Mouse (Mus musculus): ENCODE results near the gene Trpm3.
A peak's percentile ranks its signal among the peaks of the same experiment; 100 is the strongest.

Trpm3 gene

DNA sequence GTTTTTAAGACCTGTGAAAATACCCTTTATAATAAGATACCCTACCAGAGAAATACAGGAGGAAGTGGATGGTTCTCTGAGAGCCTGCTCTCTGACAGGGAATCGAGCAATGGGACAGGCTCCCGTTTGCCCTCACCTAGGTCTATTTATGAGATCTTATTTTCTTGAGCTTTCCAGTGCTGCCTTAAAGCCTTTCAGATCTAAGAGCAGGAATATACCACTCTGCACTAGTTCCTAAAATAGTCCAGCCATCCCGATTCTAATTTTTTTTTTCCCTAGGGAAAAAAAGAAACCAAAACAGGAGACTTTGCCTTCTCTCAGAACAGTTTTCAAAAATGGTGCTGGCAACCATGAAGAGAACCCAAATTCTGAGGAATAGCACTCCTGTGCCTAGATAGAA is 786.4 kb downstream of the Trpm3 start:
- DNase-seq (ENCODE audit: low spot score): no peak

DNA sequence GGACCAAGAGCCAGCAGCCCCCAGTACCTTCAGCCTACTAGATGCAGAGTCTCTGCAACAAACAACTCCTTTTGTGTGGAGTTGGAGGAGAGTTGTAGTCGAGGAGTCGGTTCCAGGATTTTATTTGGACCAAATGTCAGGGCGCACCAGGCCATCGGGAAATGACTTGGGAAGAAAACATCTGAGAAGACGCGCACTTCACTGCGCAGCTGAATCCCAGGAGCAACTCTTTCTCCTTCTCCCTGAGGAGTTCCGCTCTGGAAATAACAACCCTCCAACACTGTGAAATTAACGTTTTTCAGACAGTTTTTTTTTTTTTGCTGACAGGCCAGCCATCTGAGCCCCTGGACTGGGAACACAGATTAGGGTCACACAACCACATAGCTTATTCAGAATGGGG is 787.9 kb downstream of the Trpm3 start:
- DNase-seq (ENCODE audit: low spot score): no peak

DNA sequence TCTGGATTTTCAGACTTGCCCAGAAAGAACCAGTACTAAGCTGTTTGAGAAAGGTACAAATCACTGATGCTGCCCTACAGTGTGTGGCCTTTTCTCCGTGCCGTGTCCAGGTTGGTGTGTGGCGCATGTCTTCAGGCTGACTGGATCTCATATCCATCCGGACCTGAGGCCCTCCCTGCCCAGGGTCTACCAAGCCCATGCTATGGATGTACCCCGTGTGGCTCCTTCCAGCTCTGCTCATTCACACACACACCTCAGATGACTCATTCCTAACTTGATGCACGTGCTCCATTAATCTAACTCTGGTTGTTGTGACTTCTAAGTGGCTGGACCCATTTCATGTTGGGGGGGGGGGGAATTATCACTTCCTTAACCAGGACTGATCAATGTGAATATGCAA is 789.5 kb downstream of the Trpm3 start:
- no peak for DNase-seq (ENCODE audit: low spot score)

DNA sequence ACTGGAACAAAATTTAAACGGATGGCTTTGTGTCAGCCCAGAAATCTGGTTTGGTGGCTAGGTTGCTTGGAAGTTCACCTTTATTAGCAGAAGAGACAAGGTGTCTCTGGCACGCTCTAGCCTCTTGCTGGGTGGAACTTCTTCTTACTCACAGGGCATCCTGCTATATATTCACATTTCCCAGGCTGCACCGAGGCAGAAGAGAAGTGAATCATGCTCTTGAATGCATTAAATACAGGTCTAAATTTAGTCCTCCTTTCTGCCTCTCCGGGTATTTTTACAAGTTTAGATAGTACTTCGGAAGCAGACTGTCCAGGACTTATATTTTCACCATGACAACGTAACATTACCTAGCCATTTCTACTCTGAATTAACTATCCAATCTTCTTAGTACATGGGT is 790.9 kb downstream of the Trpm3 start:
- no peak for DNase-seq (ENCODE audit: low spot score)

DNA sequence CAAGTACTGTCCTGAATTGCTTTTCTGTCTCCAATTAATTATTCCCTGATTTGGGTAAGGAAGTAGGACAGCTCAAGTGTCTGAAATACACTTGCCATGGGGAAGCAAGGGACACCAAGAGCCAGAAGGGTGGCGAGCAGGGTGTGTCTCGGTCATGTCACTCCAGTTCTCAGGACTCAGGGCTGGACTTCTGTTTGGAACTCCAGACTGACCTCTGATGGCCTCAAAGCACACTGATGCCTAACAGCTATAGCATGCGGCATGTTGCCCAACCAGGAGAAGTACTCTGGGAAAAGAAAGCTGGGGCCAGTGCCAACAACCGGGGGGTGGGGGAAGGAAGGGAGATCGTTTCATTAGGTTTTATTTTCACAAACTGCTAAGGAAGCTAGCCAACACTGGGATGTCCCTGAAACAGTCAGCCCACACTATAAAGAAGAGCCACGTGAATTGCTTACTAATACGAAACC is 791.6 kb downstream of the Trpm3 start:
- no peak for DNase-seq (ENCODE audit: low spot score)

DNA sequence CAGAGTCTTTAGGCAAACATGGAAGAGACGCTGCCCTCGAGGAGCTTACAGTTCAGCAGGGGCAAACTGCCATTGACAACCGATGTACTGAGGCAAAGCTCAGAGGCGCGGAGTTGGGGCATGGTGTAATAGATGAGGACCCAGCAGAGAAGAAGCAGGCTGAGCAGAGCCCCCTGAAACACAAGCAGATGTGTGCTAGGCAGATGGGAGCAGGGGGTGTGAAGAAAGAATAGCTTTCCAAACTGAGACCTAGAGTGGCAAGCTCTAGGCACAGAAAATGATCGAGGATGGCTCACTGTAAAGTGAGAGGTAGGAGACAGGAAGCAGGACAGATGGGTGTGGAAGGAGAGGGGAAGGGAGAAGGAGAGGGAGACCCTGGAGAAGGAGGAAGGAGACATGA is 792.2 kb downstream of the Trpm3 start:
- DNase-seq (ENCODE audit: low spot score): no peak

DNA sequence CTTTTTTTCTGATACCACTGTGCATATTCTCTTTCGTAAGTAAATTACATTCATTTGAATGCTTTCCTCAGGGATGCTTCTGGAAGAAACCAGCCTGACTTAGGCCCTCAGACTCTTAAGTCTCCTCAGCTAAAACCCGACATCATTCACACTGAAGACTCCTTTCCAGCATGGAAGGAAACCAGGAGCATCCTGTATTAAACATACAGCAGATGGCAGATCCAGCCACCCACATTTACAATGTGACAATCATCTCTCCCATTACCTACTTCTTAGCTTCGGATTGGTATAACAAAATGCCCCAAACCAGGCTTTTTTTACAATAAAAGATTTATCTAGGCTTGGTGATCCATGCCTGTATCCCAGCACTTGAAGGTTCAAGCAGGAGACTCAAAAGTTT is 796.2 kb downstream of the Trpm3 start:
- no peak for DNase-seq (ENCODE audit: low spot score)

DNA sequence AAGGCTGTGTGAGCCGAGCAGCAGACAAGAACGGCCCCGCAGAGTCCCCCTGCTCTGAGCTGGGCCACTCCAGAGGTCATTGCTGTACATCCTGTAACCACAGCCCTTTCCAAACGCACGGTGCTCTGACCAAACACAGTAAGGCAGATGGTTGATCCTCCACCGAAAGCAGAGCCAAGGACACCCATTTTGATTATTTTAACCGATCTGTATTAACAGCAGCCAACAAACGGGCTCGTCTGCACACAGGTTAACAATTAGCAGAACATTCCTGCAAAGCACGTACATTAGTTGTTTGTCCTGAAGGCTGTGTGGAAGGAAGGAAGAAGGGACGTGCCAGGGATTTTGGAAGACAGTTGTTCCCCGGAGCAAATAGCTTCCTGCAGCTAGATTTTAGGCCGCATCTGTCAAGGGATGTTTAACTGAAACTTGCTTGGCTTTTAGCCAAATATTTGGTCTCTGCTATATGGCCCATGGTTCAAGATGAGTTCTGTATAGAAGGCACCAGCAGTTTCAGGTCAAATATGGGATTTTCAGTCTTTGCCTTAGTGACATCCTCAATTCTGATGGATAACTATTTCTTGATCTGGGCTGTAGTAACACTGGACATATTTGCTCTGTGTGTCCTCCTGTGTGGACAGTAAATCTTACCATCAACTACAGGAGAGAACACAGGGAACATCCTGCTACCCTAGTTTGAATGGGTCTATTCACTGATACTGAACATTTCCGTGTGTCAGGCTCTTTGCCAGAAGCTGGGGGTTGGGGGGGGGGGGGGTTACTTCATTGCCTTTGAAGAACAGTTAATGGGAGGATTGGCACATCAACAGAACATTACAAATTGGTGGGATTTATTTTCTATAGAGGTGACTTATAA is 800.2 kb downstream of the Trpm3 start:
- DNase-seq (ENCODE audit: low spot score): no peak

DNA sequence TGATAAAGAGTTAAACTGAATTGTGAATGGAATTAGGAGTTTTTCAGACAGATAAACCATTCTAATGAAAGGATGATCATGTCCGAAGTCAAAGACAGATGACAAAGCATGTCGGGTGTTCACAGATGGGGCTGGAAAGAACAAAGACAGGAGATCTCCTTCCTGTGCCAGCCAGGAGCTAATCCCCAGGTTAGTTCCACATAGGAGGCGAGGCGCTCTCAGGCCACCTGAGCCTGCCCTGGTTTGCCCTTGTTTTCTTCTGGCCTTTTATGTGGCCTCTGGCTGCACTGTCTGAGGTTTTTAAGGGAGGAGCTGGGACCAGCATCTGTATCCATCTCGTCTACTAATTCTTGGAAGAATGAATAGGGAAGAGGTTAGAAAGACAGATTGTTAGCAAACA is 801.0 kb downstream of the Trpm3 start:
- DNase-seq (ENCODE audit: low spot score): no peak

DNA sequence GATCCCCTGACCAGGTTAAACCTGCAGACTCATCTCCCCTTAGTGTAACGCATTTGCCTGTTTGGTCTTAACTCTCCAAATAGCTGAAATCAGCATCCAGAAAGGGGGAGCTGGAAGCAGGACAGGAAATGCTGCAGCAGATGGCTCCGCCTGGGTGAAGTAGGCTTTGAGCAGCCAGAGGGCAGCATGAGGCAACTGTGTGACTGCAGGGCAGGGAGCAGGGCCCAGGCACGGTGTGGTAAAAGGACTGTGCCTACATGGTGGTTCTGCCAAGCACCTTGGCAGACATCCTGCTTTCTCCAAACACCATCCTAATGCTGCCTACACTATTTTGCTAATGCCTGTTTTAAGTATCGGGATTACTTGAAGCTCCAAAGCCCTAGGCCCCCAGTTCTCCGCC is 801.6 kb downstream of the Trpm3 start:
- peak; percentile 88 for DNase-seq (ENCODE audit: low spot score)

DNA sequence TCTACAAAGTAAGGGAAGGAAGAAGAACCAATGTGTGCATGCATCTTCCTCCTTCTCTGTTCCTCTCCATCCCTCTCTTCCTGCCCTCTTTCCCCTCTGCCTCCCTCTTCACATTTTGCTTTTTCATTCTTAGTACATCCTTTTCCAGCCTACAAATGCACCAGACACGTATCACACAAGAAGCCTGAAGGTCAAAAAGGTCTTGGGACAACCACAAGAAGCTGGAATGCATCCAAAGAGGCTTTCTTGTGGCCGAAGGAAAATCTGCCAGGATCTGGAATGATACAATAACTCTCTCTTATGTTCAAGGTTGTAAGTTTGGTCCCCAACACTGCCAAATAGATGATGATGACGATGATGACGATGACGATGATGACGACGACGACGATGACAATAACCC is 802.1 kb downstream of the Trpm3 start:
- DNase-seq (ENCODE audit: low spot score): no peak

DNA sequence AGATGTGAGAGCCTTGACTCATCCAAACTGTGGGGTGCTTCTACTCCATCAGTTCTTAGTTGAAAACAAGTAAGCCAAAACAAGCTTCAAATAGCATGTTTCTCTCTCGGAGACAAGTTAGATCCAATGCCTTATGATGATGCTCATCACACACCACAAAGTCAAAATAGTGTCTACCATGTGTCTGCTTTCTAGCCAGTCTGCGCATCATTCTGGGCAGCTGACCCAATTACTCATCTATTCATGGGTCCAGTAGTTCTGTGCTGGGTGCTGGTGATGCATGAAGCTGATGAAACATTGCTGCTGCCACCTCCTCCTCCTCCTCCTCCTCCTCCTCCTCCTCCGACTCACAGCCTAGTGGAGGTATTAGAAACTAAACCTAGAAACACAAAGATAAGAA is 813.6 kb downstream of the Trpm3 start:
- DNase-seq (ENCODE audit: low spot score): no peak

DNA sequence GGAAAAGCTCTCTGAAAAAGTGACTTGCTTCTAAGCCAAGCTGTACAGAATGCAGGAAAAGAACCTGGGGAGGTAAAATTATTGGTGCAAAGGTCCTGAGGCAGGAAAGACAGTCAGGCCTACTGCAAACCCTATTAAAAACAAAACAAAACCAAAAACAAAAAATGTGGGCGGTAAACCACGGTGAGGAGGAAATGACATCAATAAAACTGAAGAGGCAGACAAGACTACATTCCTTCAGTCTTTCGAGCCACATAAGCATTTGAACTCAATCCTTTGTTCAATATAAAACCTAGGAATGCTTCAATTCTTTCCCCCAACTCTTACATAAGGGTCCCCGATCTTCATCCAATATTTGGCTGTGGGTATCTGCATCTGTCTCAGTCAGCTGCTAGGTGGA is 814.3 kb downstream of the Trpm3 start:
- DNase-seq (ENCODE audit: low spot score): no peak

DNA sequence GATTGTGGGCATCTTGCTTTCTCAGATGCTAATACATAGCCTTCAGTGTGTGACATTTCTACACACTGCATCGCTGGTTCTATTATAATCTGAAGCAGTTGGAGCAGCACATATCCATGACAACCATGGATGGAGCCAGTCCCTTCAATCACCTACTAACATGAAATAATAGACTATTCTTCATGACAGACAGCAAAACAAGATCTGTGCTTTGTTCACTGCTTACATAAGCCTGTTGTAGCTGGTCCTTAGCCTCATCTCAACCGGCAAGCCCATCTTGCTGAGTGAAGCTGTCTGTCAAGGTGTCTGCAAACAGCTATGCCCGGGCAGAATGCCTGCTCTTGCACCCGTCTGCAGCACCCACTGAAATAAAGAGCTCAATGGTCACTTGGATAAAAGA is 819.6 kb downstream of the Trpm3 start:
- DNase-seq (ENCODE audit: low spot score): peak; percentile 51

DNA sequence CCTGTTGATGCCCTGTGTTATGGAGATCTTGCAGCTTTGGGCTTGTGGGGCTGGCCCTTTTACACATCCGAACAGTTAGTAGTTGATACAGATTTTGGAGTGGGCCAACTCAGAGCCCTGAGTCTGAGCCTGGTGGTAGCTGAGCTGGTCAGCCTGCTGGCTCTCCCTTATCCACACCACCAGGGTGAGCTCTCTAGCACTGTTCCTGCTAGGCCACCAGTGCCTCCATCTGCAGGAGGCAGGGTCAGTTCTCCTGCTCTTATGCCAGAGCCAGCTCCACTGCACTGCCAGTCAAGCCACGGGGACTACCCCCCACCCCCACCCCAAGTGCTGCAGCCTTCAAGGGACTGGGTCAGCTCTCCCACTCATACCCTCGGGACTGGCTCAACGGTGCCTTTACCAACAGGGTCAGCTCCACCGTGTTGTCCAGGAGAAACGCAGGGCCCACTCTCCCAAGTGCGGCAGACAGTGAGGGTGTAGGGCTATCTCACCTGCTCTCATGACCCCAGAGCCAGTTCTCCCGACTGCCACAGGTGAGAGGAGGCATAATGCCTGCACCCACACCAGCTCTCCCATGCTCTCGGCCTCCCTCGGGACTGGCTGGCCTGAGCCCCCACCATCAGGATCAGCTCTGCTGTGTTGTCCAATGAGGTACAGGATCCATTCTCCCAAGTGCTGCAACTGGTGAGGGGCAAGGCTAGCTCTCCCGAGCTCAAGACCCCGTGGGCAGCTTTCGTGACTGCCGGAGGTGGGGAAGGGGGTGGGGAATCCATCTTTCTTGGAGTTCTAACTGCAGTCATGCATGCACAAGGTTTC is 821.8 kb downstream of the Trpm3 start:
- no peak for DNase-seq (ENCODE audit: low spot score)

DNA sequence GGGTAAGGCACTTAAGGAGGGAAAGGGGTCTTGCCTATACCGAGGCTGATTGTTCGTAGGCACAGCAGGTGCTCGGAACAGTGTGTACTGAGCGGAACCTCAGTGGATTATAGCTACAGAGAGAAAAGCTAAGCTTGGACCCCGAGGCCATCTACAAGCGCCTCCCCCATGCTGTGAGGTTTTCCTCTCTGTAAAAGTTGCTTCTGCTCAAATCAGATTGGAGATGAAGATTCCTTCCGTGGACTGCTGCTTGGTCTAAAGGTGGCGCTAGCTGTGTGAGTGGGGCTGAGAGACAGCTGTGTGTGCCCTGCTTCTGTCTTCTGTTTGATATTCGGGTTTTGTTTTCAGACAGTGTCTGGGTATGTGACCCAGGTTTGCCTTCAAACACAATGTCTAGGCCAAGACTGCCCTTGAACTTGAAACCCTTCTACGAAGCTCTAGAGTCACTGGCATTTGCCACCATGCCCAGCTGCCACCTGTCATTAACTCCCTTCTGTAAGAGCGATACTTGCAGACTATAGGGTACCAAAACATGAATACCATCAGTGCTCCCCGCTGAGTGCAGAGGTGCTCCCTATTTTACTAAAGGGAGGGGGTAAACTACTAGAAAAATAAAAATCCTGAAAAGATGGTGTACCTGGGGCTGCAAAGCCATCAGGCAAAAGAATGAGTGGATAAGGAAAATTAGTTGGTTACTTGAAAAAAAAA is 823.3 kb downstream of the Trpm3 start:
- no peak for DNase-seq (ENCODE audit: low spot score)

DNA sequence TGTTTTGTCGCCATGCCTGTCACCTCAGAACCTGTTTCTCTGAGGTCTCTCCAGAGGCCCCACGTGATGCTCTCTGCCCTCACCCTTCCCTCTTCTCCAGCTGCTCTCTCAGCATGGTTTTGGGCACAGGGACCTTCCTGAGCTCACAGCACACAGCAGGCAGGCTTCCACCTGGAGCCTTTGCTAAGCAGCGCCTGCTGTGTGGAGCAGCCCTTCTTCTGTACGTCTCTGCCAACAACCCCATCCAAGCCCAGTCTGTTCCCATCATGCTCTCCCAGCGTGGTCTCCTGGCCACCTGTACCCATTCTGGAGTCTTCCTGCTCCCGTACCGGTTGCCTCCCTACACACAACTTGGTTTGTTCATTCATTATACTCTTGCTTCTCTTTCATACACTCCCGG is 823.9 kb downstream of the Trpm3 start:
- peak; percentile 35 for DNase-seq (ENCODE audit: low spot score)

DNA sequence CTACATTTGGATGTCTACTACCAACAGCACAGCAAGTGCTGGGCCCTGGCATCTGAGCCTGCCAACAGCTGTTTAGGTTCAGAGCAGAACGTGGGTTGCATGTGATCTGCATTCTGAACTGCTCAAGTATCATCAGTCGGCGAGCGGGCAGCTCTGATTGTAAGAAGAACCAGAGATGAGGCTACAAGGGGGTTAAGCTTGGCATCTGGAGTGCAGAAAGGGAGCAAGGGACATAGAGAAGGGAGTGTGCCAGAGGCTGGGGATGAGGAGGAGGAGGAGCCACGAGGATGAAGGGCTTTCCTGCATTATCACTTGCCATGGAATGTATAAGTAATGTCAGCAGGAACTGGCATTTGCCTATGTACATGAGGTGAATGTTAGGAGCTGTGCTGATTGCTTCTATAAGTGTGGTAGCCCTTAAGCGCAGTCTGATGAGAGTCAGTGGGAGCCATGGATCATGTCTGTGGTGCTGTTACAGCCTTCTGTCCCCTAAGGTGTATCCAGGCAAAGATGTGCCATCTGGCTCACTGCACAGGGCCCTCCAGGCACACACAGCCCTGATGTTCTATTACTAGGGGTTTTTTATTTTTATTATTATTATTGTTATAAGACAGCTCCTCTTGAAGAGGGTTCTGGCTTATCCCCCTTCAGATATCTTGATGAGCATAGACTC is 825.0 kb downstream of the Trpm3 start:
- DNase-seq (ENCODE audit: low spot score): no peak

DNA sequence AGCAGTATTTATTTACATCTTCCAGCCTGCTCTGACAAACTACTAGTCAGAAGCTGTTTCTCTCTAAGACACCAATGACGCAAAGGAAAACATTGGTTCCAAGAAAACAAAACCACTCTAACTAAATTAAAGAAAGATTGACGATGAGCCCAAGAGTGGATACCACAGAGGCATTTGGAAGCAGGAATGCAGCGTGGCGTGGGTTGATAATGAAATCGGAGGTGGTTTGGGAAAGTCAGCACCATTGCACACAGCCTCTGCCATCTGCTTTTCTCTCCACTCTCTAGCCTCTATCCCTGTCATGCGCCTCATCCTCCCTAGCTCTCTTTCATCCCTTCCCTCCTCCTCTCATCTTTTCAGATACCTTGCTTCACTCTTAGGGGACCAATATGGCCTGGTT is 826.6 kb downstream of the Trpm3 start:
- peak; percentile 43 for DNase-seq (ENCODE audit: low spot score)

DNA sequence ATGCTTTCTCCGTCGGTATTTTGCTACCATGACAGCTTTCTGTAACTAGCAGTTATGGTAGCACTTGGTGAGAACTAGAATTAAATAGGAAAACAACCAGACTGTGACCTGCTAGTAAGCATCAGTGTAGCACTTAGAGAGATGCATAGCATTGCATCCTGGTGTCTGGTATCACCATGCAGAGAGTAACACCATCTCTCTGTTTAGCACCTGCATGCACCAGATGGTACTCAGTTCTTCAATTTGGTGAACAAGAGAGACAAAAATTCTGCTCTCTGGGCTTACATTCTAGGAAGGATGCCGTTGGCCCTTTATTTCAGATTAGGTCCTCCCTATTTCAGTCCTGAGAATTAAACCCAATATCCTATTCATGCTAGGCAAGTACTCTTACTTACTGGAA is 834.4 kb downstream of the Trpm3 start:
- DNase-seq (ENCODE audit: low spot score): peak; percentile 39

DNA sequence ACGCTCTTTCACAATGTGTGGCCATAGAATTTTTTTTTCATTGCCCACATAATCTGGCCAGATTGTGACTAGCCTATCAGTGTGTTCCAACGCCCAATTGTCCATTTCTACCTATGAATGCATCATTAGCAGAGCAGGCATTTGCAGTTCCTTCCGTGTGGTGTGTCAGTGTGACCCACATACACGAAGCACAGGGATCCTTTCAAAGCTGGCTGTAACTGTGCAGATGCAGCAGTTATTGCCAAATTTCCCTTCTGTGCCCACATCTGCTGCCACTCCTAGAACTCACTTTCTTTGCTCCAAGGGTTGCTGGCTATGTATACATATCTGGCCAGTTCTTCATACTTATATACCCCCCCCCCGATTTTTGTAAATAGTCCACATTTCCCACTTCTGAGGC is 834.9 kb downstream of the Trpm3 start:
- DNase-seq (ENCODE audit: low spot score): no peak

DNA sequence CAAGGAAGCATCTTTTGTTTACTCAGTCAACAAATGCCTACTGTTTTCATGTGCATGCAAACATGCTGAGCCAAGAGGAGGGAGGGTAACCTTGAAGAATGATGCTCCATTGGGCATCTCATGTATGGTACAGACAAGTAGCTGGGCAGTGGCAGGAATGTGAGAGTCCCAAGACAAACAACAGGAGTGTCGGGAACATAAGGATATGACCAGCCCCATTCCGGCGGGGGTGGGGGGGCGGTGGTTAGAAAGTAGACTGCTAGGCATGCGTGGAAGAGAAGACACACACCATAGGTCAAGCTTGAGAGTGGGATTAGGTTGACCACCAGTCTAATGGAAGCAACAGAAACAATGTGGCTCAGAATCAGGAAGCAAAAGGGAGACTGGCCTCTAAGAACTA is 837.0 kb downstream of the Trpm3 start:
- no peak for DNase-seq (ENCODE audit: low spot score)
